Mouse (Mus musculus): ENCODE data around the gene Itga9. TPM values are rescaled to one million over a fixed set of nuclear protein-coding genes. Genes with fewer than 3 reads are reported as not detected.

Itga9 gene
- polyA plus RNA-seq, 1 experiment from 2014 or later, result 12.6 TPM

DNA sequence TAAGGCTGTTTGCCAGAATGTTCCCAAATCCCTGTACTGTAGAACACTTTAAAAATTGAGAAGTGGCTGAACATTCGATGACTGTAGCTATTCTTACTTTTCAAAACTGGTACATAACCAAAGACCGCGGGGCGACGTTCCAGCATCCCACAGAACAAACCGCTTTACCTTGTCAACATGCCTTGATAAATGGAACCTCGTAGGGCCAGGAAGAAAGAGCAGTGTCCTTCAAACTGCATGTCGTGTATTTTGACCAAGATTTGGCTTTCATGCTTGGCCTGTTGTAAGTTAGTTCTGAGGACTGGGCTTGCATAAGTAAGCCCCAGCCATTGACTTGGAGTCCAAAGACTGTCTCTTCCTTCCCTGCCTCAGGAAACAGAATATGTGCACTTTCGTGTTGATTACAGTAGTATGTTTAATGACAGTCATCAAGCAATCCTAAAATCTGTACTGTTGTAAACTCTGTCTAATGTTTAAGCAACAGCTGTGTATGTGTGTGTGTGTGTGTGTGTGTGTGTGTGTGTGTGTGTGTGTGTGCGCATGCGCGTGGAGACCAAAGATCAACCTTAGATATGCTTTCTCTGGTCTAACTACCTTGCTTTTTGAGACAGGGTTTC, 334.2 kb downstream of the Itga9 start:
- 78% methylated on average over 12 of the region's 12 CpGs for WGBS
- Histone ChIP-seq H3K4me2 (ENCODE audit: low read length) (no peak overlapping the region), H3K9me3 (ENCODE audit: control insufficient read depth, low read length) (no peaks in the 10 kb centered on the region), H3K27me3 (replicated peaks; ENCODE audit: control insufficient read depth, insufficient read depth, low read length) (no peaks in the 10 kb centered on the region), H3K4me3 (ENCODE audit: low read depth, low read length) (no peak overlapping the region), H3K36me3 (ENCODE audit: control insufficient read depth, insufficient read depth, low read length) (no peaks in the 10 kb centered on the region), H3K27ac (ENCODE audit: low read depth) (no peak overlapping the region), H3K4me1 (replicated peaks; ENCODE audit: control insufficient read depth, insufficient read depth, low read length) (peaks cover 17% of the 10 kb centered on the region), H3K9ac (ENCODE audit: low read length) (no peak overlapping the region)
- no peak for DNase-seq (ENCODE audit: low spot score)
- ATAC-seq (replicated peaks; ENCODE audit: low FRiP score, low TSS enrichment, low read depth), result no peak

DNA sequence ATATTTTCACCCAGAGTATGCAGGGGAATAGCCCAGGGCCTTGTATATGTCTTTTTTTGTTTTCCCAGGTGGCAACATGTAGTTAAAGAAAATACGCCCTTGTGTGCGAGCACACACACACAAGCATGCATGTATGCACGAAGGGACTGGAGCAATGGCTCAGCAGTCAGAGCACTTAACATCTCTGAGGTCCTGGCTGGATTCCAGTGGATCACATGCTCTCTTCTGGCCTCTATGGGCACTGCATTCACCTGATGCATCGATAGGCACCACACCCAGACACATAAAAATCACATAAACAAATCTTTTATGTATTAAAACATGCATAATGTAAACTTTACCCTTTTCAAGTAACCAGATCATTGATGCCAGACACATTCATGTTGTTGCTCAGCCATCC, 335.5 kb downstream of the Itga9 start:
- no peak overlapping the region for H3K4me3 ChIP-seq (ENCODE audit: low read depth, low read length)
- H3K27me3 ChIP-seq (replicated peaks; ENCODE audit: control insufficient read depth, insufficient read depth, low read length), result no peaks in the 10 kb centered on the region
- DNase-seq (ENCODE audit: low spot score), result no peak
- 87% methylated on average over 4 of the region's 4 CpGs for WGBS
- H3K36me3 ChIP-seq (ENCODE audit: control insufficient read depth, insufficient read depth, low read length), result no peaks in the 10 kb centered on the region
- no peaks in the 10 kb centered on the region for H3K9me3 ChIP-seq (ENCODE audit: control insufficient read depth, low read length)
- no peak for ATAC-seq (replicated peaks; ENCODE audit: low FRiP score, low TSS enrichment, low read depth)
- peaks cover 17% of the 10 kb centered on the region for H3K4me1 ChIP-seq (replicated peaks; ENCODE audit: control insufficient read depth, insufficient read depth, low read length)
- no peak overlapping the region for H3K9ac ChIP-seq (ENCODE audit: low read length)
- H3K27ac ChIP-seq (ENCODE audit: low read depth), result no peak overlapping the region
- H3K4me2 ChIP-seq (ENCODE audit: low read length), result no peak overlapping the region

DNA sequence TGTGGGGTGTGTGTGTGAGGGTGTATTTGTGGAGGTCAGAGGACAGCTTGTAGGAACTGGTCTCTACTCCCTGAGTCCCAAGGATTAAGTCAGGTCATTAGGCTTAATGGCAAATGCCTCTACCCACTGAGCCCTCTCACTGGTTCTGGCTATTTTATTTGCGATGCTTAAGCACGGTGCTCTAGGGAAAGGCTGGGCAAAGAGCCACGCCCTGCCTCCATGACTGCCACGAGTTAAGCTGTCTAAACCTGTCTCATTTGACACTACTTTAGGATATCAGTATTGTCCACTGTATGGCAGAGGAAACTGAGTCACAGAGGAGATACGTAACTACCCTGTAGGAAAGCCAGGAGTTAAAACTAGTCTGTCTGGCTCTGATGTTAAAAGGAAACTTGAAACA, 337.5 kb downstream of the Itga9 start:
- no peak overlapping the region for H3K4me3 ChIP-seq (ENCODE audit: low read depth, low read length)
- 60% methylated on average over 5 of the region's 5 CpGs for WGBS
- ATAC-seq (replicated peaks; ENCODE audit: low FRiP score, low TSS enrichment, low read depth), result no peak
- no peak overlapping the region for H3K4me2 ChIP-seq (ENCODE audit: low read length)
- no peak overlapping the region for H3K9ac ChIP-seq (ENCODE audit: low read length)
- no peak for DNase-seq (ENCODE audit: low spot score)
- no peaks in the 10 kb centered on the region for H3K36me3 ChIP-seq (ENCODE audit: control insufficient read depth, insufficient read depth, low read length)
- no peak overlapping the region for H3K27ac ChIP-seq (ENCODE audit: low read depth)
- H3K27me3 ChIP-seq (replicated peaks; ENCODE audit: control insufficient read depth, insufficient read depth, low read length), result no peaks in the 10 kb centered on the region
- H3K4me1 ChIP-seq (replicated peaks; ENCODE audit: control insufficient read depth, insufficient read depth, low read length), result peaks cover 13% of the 10 kb centered on the region
- no peaks in the 10 kb centered on the region for H3K9me3 ChIP-seq (ENCODE audit: control insufficient read depth, low read length)

DNA sequence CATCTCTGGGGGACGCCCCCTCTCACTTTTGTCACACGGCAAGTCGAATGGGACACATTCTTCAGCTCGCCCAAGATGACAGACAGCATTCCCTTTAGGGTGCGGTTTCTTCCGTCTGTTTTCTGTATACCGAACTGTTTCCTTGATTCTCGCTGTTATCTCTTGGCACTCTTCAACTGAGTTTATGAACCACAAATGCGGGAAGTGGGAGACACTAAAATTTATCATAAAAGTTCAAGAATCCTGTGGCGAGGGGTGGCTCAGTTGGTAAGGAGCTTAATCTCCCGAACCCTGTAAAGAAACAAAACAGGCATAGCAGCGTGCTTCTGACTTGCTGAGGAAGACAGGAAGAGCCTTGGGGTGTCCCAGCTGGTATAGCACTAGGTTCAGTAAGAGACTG, 337.9 kb downstream of the Itga9 start:
- Histone ChIP-seq H3K4me2 (ENCODE audit: low read length) (no peak overlapping the region), H3K27ac (ENCODE audit: low read depth) (no peak overlapping the region), H3K9me3 (ENCODE audit: control insufficient read depth, low read length) (no peaks in the 10 kb centered on the region), H3K4me1 (replicated peaks; ENCODE audit: control insufficient read depth, insufficient read depth, low read length) (peaks cover 10% of the 10 kb centered on the region), H3K27me3 (replicated peaks; ENCODE audit: control insufficient read depth, insufficient read depth, low read length) (no peaks in the 10 kb centered on the region), H3K36me3 (ENCODE audit: control insufficient read depth, insufficient read depth, low read length) (no peaks in the 10 kb centered on the region), H3K9ac (ENCODE audit: low read length) (no peak overlapping the region), H3K4me3 (ENCODE audit: low read depth, low read length) (no peak overlapping the region)
- ATAC-seq (replicated peaks; ENCODE audit: low FRiP score, low TSS enrichment, low read depth) (no peak), DNase-seq (ENCODE audit: low spot score) (no peak)
- 54% methylated on average over 12 of the region's 12 CpGs for WGBS

DNA sequence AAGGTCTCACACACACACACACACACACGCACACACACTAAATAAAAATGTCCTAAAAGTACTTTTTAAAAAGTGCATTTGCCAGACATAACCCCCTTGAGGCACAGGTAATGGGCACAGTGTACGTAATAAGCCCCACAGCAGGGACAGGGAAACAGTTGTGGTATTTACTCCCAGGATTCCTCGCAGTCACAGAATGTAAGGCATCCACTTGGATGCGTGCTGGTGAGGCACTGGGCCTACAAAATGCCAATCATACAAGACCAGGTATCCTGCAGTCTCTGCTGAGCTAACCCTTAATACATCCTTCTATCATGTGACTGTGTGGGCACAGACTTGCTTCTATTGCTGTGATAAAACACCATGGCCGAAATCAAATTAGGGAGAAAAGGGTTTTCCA, 342.0 kb downstream of the Itga9 start:
- no peaks in the 10 kb centered on the region for H3K27me3 ChIP-seq (replicated peaks; ENCODE audit: control insufficient read depth, insufficient read depth, low read length)
- H3K27ac ChIP-seq (ENCODE audit: low read depth), result no peak overlapping the region
- WGBS, result 84% methylated on average over 5 of the region's 5 CpGs
- no peaks in the 10 kb centered on the region for H3K9me3 ChIP-seq (ENCODE audit: control insufficient read depth, low read length)
- DNase-seq (ENCODE audit: low spot score) (no peak), ATAC-seq (replicated peaks; ENCODE audit: low FRiP score, low TSS enrichment, low read depth) (no peak)
- H3K4me1 ChIP-seq (replicated peaks; ENCODE audit: control insufficient read depth, insufficient read depth, low read length), result peaks cover 7% of the 10 kb centered on the region; the same call in 1 of the 2 replicates
- no peak overlapping the region for H3K4me3 ChIP-seq (ENCODE audit: low read depth, low read length)
- H3K9ac ChIP-seq (ENCODE audit: low read length), result no peak overlapping the region
- no peaks in the 10 kb centered on the region for H3K36me3 ChIP-seq (ENCODE audit: control insufficient read depth, insufficient read depth, low read length)
- H3K4me2 ChIP-seq (ENCODE audit: low read length), result no peak overlapping the region

DNA sequence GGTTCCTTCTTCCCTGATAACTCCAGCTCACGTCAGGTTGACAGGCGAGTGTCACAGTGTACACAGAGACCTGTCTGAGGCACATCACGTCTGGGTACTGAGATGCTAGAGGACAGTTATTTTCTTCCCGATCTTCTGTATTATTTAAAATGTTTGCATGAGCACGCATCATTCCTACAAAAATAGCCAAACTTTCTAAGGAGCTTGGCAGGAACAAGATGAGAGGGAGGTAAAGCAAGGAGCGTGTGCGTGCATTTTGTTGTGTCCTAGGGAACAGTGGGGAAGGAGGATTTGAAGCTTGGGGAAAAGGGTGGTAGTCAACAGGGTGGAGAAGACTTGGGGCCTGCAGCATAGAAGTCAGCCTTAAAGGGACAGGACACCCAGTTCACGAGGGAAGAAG, 342.6 kb downstream of the Itga9 start:
- no peak overlapping the region for H3K27ac ChIP-seq (ENCODE audit: low read depth)
- 0 out of 2 replicates have a peak, but pooled peaks cover 7% of the 10 kb centered on the region for H3K4me1 ChIP-seq (replicated peaks; ENCODE audit: control insufficient read depth, insufficient read depth, low read length)
- 84% methylated on average over 8 of the region's 8 CpGs for WGBS
- no peak overlapping the region for H3K4me2 ChIP-seq (ENCODE audit: low read length)
- no peaks in the 10 kb centered on the region for H3K27me3 ChIP-seq (replicated peaks; ENCODE audit: control insufficient read depth, insufficient read depth, low read length)
- no peak for DNase-seq (ENCODE audit: low spot score)
- H3K36me3 ChIP-seq (ENCODE audit: control insufficient read depth, insufficient read depth, low read length), result no peaks in the 10 kb centered on the region
- no peak for ATAC-seq (replicated peaks; ENCODE audit: low FRiP score, low TSS enrichment, low read depth)
- H3K9ac ChIP-seq (ENCODE audit: low read length), result no peak overlapping the region
- no peak overlapping the region for H3K4me3 ChIP-seq (ENCODE audit: low read depth, low read length)
- no peaks in the 10 kb centered on the region for H3K9me3 ChIP-seq (ENCODE audit: control insufficient read depth, low read length)

DNA sequence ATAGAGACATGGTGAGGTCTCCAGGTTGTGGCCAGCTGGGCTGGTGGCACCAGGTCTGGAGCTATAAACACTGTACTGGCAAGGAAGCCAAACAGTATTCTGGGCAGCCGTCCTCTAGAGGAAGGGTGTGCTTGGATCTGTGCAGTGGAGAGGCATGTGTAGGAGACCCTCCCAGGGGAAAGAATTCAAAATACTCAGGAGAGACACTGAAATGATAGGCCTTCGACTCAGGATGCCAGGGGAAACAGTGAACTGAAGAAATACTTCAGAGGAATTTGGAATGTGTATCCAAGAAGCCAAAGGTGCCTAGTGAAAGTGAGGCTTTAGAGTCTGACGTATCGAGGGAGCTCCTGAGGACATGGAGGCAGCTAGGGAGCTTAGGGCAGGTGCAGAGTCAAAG, 343.2 kb downstream of the Itga9 start:
- WGBS, result 56% methylated on average over 4 of the region's 4 CpGs
- ATAC-seq (replicated peaks; ENCODE audit: low FRiP score, low TSS enrichment, low read depth), result no peak
- H3K36me3 ChIP-seq (ENCODE audit: control insufficient read depth, insufficient read depth, low read length), result no peaks in the 10 kb centered on the region

DNA sequence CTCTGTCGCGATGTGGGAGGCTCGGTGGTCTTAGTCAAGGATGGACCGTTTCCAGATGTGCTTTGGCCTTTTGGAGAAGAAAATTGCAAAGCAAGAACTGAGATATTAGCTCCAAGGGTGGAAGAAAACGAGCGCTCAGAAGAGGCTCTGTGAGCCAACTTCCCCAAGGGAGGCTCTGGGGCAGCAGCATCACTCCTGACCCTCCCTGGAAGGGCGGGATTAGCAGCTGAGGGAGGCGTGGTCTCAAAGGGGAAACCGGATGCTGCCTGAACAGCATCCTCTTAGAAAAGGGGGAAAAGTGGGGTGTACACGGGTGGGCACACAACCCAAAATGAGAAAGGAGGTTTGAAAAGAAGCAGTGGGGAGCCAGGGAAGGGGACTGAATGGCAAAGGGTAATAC, 343.6 kb downstream of the Itga9 start:
- no peaks in the 10 kb centered on the region for H3K9me3 ChIP-seq (ENCODE audit: control insufficient read depth, low read length)
- DNase-seq (ENCODE audit: low spot score) (no peak), ATAC-seq (replicated peaks; ENCODE audit: low FRiP score, low TSS enrichment, low read depth) (no peak)
- 68% methylated on average over 10 of the region's 10 CpGs for WGBS
- no peaks in the 10 kb centered on the region for H3K27me3 ChIP-seq (replicated peaks; ENCODE audit: control insufficient read depth, insufficient read depth, low read length)
- 0 out of 2 replicates have a peak, but pooled peaks cover 2% of the 10 kb centered on the region for H3K4me1 ChIP-seq (replicated peaks; ENCODE audit: control insufficient read depth, insufficient read depth, low read length)
- no peak overlapping the region for H3K4me2 ChIP-seq (ENCODE audit: low read length)
- H3K9ac ChIP-seq (ENCODE audit: low read length), result no peak overlapping the region
- H3K4me3 ChIP-seq (ENCODE audit: low read depth, low read length), result no peak overlapping the region
- H3K27ac ChIP-seq (ENCODE audit: low read depth), result no peak overlapping the region
- no peaks in the 10 kb centered on the region for H3K36me3 ChIP-seq (ENCODE audit: control insufficient read depth, insufficient read depth, low read length)

More for the DNA sequence above, 343.2 kb downstream of the Itga9 start:
- no peak overlapping the region for H3K9ac ChIP-seq (ENCODE audit: low read length)
- no peaks in the 10 kb centered on the region for H3K27me3 ChIP-seq (replicated peaks; ENCODE audit: control insufficient read depth, insufficient read depth, low read length)
- no peaks in the 10 kb centered on the region for H3K9me3 ChIP-seq (ENCODE audit: control insufficient read depth, low read length)
- no peak overlapping the region for H3K4me2 ChIP-seq (ENCODE audit: low read length)
- no peak overlapping the region for H3K4me3 ChIP-seq (ENCODE audit: low read depth, low read length)
- DNase-seq (ENCODE audit: low spot score), result no peak
- H3K4me1 ChIP-seq (replicated peaks; ENCODE audit: control insufficient read depth, insufficient read depth, low read length), result 0 out of 2 replicates have a peak, but pooled peaks cover 2% of the 10 kb centered on the region
- no peak overlapping the region for H3K27ac ChIP-seq (ENCODE audit: low read depth)
